Mouse (Mus musculus) adrenal gland, postnatal 25 days (tissue): ENCODE data around the gene Tcp11l1. TPM values are rescaled to one million over a fixed set of nuclear protein-coding genes. Genes with fewer than 3 reads are reported as not detected.

Experiments used
- DNase-seq: peaks from one replicate; pipeline ENCODE4 v3.0.0; 2021; ENCODE audit warnings: mixed read lengths
- long read RNA-seq: library from polyadenylated mRNA; stranded (forward); transcript quantifications from one replicate; pipeline ENCODE4 v2.0.0, GENCODE M21; 2021
- total RNA-seq: library from RNA; stranded (reverse); gene quantifications from 2 replicates; pipeline ENCODE4 v1.2.3, GENCODE M21; 2021

Tcp11l1 gene
- 7.7 and 12.2 TPM in 2 replicates for total RNA-seq
- long read RNA-seq, full-length matches to known transcripts = 3 of 4 reads
- long read RNA-seq, partial matches to known transcripts = 0 of 4 reads
- long read RNA-seq, other reads (novel, unspliced or antisense) = 1 of 4 reads

DNA sequence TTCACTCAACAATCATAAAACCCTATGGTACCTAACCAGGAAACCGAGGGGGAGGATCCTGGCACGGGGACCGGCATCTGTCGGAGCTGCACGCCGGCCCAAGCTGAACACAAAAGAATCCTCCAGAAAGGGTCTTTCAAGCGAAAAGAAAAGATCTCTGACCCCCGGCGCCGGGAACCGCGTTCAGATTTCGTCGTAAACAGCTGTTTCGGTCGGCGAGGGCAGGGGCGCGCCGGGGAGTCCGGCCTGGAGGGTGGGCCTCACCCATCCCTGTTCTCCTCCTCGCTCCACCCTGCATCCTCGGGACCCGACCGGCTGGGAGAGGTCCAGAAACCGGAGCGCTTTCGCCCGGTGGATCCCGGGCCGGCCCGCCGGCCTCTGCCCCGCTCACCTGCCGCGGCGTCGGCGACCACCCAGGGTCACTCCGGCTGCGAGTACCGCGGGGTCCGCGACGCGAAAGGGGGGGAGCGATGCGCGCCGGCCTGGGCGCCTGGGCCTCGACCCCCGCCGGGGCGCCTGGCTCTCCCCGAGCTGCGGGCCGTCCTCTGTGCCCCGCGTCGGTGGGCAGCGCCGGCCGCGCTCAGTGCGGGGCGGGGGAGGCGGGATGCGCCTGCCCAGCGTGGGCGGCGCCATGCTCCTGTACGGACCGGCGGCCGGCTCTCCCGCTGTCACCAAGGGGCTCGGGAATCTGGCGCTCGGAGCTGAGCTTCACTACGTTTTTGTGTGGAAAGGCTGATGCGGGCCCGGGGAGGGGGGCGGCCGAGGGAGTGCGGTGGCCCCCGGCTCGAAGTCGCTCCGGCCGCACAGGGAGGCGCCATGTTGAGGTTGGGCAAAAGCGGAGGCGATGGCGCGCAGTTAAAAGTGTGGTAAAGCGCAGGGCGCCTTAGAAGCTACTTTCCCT is at the start of gene Tcp11l1:
Gene Tcp11l1 (minus strand): TSS at position 585 of the 901 bp plus-strand sequence.
- peak; percentile 62 for DNase-seq

GRCm38 (mm10) chr2:104750611-104751010 is 38.6 kb upstream of the Tcp11l1 start:
- DNase-seq = no peak

GRCm38 (mm10) chr2:104748652-104749183 is 36.7 kb upstream of the Tcp11l1 start:
- DNase-seq = no peak

DNA sequence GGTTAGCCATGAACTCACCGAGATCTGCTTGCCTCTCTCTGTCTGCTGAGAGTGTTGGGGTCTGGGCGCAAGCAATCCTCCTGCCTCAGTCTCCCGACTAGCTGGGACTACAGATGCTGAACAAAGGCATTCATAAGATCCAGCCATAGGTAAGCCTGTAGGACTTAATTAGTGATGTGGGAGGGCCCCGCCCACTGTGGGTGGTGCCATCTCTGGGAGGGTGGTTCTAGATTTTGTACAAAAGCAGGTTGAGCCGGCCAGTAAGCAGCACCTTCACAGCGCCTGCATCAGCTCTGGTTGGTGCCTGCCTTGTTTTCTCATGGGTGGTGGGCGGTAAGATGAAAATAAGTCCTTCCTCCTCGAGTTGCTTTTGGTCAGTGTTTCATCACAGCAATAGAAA is 34.3 kb upstream of the Tcp11l1 start:
- peak; percentile 9 for DNase-seq

DNA sequence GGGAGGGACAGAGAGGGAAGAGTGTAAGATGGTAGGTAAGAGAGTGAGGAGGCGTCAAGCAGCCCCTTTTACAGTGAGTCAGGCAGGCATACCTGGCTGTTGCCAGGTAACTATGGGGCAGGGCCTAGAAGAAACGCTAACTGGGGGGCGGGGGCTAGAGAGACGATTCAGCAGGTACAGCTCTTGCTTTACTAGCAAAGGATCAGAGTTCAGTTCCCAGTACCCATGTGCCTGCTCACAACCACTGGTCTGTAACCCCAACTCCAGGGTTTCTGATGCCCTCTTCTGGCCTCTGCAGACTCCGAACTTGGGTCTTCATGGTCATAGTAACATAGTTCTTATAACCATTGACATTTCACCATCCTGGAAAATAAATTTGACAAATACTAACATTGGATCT is 32.0 kb upstream of the Tcp11l1 start:
- no peak for DNase-seq

- no peak for DNase-seq
Measured at GRCm38 (mm10) chr2:104743160-104743559, 31.2 kb upstream of the Tcp11l1 start.

GRCm38 (mm10) chr2:104742741-104743064 is 30.7 kb upstream of the Tcp11l1 start, which contains the start of gene Depdc7:
Depdc7 (minus strand) TSS chr2:104742878.
- peak; percentile 94 for DNase-seq

DNA sequence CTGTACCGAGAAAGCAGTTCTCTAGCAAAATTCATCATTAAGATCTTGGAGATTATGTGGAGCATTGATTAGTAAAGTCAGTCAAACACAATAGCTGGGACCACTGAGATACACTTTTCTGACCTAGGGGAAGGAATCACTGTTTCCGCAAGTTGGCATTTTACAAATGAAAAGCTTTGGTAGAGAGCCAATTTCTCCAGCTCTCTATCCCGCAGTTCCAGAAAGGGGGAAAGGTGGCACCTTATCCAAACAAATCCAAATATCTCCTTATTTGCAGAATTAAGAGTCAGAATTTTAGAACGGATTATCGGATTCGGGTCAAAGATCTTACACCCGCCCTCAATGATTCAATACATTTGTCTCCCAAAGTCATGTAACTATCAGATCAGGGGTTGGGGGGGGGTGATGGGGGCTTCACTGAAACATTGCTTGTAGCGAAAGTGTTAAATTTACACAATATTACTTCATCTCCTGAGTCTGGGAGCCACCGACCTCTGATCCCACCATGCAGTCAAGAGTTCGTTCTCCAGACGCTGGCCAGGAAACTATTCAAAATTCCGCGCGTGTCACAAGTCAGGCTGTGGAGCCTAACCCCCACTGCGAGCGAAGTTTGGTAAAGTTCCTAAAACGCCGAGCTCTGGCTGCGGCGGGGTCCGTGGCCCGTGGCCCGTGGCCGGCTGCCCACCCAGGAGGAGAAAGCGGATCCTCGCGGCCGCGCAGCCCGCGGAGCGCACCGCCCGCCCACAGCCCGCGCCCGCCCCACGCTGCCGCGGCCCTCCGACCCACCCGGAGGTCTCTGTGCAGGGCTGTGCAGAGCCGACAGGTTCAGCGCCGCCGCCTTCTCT is 30.1 kb upstream of the Tcp11l1 start:
- DNase-seq = no peak

- DNase-seq = no peak
Measured at GRCm38 (mm10) chr2:104741015-104741758, 29.2 kb upstream of the Tcp11l1 start.

DNA sequence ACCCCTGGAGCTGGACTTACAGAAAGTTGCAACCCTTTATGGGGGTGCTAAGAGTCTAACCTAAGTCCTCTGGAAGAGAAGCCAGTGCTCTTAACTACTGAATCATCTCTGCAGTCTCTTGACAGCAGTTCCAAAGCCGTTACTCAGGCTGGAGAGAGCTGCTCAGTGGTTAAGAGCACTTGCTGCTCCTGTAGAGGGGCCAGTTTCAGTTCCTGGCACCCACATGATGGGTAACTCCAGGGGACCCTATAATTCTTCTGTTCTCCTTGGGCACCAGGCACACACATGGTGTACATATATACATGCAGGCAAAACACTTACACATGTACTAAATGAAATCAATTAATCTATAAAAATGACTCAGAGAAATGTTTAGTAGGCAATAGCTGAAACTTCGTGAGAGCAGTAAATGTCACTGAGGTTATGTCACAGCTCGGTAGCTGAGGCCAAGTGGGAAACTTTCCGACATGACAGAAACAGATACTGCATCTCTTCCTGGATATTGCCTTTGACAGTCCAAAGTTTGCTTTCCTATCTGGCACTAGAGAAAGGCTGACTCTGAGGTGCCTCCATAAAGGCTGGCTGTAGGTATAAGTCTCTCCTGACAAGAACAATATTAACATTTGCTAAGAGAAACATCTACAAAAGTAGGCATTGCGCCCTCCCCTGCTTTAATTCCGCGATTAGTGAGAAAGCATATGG is 28.4 kb upstream of the Tcp11l1 start:
- no peak for DNase-seq

DNA sequence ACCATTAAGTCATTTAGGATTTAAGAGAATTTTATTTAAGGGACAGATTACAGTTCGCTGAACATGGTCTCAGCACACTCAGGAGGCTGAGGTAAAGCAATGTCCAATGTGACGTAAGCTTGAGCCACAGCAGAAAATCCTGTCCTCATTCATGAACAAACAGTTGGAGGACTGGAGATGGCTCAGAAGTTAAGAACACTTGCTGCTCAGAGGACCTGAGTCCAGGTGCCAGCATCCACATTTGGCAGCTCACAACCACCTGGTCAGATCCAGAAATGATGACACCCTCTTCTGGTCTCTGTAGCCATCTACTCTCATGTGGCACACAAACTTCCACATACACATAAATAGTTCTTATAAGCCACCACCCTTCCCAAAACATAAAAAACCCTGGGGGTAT is 27.7 kb upstream of the Tcp11l1 start:
- no peak for DNase-seq

DNA sequence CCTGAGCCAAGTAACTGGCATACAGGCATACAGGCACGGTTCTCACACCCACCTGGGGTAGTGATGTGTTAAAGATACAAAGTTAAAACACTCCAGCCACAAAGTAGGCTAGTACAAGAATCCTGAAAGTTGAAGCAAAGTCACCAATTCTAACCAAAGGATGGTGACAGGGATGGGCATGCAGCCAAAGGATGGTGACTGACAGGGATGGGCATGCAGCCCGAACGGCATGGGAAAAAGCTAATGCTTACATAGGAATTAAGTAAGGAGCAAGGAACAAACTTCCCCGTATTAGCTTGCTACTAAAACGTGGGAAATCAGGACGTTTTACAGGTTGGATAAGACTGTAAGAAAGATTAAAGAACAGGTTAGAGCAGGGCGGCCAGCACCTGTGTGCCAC is 24.3 kb upstream of the Tcp11l1 start:
- peak; percentile 32 for DNase-seq

GRCm38 (mm10) chr2:104732562-104733256 is 20.7 kb upstream of the Tcp11l1 start:
- DNase-seq = no peak

DNA sequence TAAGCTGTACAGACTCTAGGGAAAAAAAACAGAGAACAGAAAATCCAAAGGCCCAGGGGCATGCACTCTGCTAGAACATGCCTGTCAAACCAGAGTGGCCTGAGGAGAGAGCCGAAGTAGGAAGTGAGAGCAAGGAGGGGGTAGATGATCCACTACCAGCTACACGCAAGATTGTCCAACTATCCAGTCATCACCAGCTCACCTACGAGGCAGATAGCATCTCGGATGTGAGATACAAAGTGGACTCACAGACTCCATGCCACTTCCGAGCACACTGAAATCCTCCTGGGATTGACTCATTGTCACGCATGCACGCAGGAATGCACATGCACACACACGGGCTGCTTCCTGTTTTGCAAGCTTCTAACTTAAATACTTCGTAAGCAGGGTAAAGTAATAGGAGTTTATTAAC is 20.1 kb upstream of the Tcp11l1 start:
- DNase-seq = no peak

- no peak for DNase-seq
Measured at GRCm38 (mm10) chr2:104727369-104727768, 15.4 kb upstream of the Tcp11l1 start.

- no peak for DNase-seq
Measured at GRCm38 (mm10) chr2:104722021-104722420, 10.1 kb upstream of the Tcp11l1 start.

DNA sequence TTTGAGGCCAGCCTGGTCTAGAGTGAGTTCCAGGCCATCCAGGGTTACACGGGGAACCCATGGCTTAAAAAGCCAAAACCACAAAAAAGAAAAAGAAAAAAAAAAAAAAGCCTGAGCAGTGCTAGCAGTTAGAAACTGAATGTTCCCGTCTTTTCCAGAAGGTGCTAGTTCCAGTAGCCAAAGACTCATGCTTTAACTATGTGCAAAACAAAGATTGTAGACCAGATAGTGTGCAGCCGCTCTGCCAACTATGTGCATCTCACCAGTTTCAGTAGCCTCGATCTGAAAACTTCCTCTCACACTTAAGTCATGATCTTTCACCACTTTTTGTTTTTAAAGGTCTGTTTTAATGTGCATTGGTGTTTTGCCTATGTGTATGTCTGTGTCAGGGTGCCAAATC is 5.9 kb upstream of the Tcp11l1 start:
- no peak for DNase-seq

DNA sequence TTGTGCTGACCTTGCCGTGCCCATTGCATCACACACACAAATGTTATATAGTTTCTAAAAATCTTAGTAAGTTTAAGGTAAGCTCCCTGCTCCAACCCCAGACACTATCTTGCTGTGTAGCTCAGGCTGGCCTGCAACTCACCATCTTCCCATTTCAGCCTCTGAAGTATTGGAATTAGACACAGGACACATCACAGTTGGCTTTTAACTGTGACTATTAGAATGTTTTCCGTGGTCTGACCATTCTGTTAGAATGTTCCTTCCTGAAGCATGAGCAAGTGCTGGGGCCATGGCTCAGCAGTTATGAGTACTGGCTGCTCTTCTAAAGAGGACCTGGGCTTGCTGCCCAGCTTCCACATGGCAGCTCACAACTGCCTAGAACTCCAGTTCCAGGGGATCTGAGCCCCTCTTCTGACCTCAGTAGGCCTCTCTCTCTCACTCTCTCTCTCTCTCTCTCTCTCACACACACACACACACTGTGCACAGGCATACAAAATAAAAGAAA is 5.3 kb upstream of the Tcp11l1 start:
- DNase-seq = no peak

DNA sequence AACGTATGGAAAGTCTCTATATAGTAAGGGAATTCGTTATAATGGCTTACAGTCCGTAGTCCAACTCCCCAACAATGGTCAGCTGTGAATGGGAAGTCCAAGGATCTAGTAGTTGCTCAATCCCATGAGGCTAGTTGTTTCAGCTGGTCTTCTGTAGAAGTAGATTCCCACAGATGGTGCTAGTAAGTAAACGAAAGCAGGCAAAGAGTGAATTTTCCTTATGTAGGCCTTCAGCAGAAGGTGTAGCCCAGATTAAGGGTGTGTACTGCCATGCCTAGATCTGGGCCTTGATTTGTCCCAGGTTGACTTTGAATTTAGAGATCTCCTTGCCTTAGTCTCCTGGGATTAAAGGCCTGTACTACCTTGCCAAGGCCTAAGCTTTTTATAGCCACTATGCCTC is 4.3 kb upstream of the Tcp11l1 start, which contains the start of gene Pin1rt1:
Gene Pin1rt1 (minus strand): TSS at position 101 of the 400 bp plus-strand sequence.
- no peak for DNase-seq

- no peak for DNase-seq
Measured at GRCm38 (mm10) chr2:104714254-104714691, 2.3 kb upstream of the Tcp11l1 start.
